Mouse (Mus musculus) gastrocnemius, postnatal 14 days (tissue): Measurements from ENCODE around the gene C1qtnf1. TPM values are rescaled to one million over a fixed set of nuclear protein-coding genes. Genes with fewer than 3 reads are reported as not detected.

Source experiments
- DNase-seq: peaks from one replicate; pipeline ENCODE4 v3.0.0; 2021; ENCODE audit warnings: mixed read lengths
- intact Hi-C: fragments of 180-260 bp; cut with DNase I; formaldehyde crosslinking; loops from one replicate; pipeline ENCODE4 v1.15.1; 2025; ENCODE audit warnings: low total_unique reads
- total RNA-seq, 2 experiments: library from RNA; stranded (reverse); gene quantifications; 2 replicates each; pipeline ENCODE4 v1.2.3; 2021

Gene C1qtnf1
- total RNA-seq, 2 experiments from 2014 or later, result 26.4 to 30.2 TPM

DNA sequence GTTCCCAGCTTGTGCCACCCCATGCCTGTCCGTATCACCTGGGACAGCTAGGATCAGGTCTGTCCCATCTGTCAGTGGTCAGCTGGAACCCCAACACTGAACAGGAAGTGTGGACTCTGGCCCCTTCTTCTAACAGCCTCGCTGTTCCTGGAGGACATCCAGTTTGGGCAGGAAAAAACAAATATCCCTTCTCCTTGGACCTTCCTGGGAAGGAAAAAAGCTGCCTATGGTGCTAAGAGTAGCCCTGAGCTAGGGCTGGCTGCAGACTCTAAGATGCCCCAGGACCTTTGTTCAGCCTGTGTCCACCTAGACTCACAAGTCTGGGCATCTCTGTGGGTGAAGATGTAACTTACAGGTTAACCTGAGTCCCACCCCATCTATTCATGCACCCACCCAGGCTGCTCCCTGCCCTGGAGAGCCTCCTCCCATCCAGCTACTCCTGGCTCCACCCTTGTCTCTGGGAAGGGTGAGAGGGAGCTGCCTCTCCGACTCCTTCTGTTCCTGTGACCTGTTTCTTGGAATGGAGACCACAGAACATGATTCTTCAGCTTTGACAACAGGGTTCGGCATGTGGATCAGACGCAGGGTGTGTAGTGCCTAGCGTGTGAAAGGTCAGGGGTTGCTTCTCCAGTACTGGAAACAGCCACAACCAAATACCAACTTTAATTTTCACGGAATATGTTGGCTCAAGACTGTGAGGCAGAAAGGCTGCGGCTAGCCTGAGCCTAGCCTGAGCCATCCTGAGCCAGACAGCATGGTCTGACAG is 1.1 kb downstream of the C1qtnf1 start:
- DNase-seq, result no peak
- intact Hi-C loops, result no loop called here

- no peak for DNase-seq
- intact Hi-C loops, result no loop called here
Observed at GRCm38 (mm10) chr11:118430291-118430885, 2.4 kb downstream of the C1qtnf1 start.

- peak; percentile 24 for DNase-seq
- intact Hi-C loops, result no loop called here
Observed at GRCm38 (mm10) chr11:118431100-118431948, 3.3 kb downstream of the C1qtnf1 start.

DNA sequence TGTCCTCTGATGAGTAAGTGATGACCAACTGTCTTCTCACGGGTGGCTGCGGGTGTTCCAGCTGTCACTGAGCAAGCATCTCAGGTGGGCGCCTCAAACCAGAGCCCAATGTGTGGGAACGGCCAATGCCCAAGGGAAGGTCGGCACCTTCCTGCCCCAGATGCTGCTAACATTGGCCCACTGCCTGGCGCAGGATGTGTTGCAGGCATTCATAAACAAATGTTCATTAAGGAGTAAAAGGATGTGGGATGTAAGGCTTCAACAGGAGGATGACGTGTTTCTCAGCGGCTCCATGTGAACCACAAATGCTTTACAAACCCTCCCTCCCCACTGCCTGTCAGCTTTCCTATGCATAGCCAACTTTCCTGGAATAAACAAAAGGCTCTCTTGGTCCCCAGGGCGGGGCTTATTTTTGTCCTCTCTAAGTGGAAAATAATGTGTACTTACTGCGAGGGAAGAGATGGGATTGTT is 5.4 kb downstream of the C1qtnf1 start:
- intact Hi-C loops, result no loop called here

GRCm38 (mm10) chr11:118434093-118434492 is 6.1 kb downstream of the C1qtnf1 start:
- no peak for DNase-seq
- intact Hi-C loops, result no loop called here

More for the DNA sequence above, 5.4 kb downstream of the C1qtnf1 start:
- DNase-seq, result no peak

DNA sequence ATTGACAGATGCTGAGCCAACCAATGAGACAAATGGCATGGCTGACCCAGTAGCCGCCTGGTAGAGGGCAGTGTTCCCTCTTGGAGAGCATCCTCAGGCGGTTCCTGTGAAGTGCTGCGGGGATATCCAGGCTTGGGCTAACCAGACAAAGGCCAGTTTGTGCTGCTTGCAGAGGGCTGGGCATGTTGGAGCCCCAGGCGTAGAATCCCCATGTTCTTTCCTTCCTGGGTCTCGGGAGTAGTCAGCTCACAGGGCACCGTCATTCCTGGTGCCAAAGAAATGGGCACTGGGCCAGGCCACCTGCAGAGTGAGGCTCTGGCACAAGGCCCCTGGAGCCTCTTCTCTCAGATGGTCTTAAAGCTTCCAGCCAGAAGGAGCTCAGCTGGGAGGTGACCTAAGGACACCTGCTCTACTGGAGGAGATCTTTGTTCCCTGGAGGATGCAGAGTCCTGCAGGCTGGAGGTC is 8.5 kb downstream of the C1qtnf1 start:
- DNase-seq, result peak; percentile 59
- intact Hi-C loops, result no loop called here

GRCm38 (mm10) chr11:118438665-118439414 is 10.8 kb downstream of the C1qtnf1 start:
- peak; percentile 30 for DNase-seq
- intact Hi-C loops, result no loop called here

DNA sequence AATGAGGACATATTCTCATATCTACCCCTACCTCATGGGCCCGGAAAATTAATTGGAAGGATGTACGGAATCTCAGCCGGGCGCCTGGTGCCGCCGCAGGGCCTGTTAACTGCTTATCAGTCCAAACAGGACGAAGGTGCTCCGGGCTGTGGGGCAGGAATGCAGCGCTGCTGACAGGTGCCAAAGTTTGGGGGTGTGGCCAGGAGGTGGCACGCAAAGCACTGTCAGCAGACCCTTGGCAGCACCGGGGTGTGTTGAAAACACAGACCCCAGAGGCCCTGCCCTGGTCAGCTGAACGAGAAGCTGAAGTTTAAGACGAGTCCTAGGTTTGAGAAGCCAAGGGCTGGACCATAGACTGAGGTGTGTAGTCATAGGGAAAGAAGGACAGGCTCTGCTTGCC is 14.7 kb downstream of the C1qtnf1 start:
- no peak for DNase-seq
- intact Hi-C loops, result no loop called here

GRCm38 (mm10) chr11:118443201-118443970 is 15.4 kb downstream of the C1qtnf1 start:
- intact Hi-C loops, result no loop called here

DNA sequence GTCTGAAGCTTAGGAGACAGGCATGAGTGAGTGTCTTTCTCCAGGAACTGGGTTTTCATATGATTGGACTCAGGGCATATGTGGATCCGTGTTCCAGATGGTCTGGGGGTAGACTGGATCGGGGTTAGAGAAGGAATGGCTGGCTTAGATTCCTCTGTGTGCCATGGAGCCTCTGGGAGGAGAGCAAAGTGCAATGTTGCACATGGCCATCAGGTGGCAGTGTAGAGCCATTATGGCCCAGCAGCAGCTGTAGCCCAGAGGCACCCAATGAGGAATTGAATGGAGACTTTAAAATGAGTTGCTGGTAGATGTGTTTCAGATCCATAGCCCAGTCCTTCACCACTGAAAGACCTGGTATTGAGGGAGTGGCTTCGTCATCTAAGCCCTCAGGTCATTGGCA is 17.8 kb downstream of the C1qtnf1 start:
- DNase-seq, result peak; percentile 64
- intact Hi-C loops, result loop anchor here (2.0 kb wide), 1 partner anchor 45 kb away; no protein-coding TSS in a partner anchor

More at GRCm38 (mm10) chr11:118443201-118443970, 15.4 kb downstream of the C1qtnf1 start:
- DNase-seq, result peak; percentile 79

- intact Hi-C loops, result no loop called here
- DNase-seq, result peak; percentile 50
Observed at GRCm38 (mm10) chr11:118447346-118447745, 19.3 kb downstream of the C1qtnf1 start.

DNA sequence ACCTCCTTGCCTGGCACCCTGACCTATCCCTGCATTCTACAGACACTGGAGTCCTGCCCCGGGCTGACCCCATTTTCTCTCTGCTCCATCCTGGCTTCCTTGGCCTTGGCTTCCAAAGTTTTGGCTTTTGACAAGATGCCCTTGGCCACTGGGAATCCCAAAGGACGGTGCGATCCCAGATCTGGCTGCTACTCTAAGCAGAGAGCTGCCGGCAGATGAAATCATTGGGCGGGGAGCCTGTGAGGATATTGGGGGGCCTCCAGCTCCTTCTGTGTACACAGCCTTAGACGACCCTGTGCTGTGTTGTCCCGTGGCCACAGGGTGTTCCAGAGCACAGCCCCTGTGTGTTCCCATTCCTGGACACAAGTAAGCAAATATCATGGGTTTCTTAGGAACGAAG is 20.4 kb downstream of the C1qtnf1 start:
- intact Hi-C loops, result no loop called here
- peak; percentile 86 for DNase-seq

GRCm38 (mm10) chr11:118451211-118451610 is 23.2 kb downstream of the C1qtnf1 start:
- DNase-seq, result peak; percentile 37
- intact Hi-C loops, result no loop called here

- DNase-seq, result peak; percentile 46
- intact Hi-C loops, result no loop called here
Observed at GRCm38 (mm10) chr11:118452955-118453354, 25.0 kb downstream of the C1qtnf1 start.

DNA sequence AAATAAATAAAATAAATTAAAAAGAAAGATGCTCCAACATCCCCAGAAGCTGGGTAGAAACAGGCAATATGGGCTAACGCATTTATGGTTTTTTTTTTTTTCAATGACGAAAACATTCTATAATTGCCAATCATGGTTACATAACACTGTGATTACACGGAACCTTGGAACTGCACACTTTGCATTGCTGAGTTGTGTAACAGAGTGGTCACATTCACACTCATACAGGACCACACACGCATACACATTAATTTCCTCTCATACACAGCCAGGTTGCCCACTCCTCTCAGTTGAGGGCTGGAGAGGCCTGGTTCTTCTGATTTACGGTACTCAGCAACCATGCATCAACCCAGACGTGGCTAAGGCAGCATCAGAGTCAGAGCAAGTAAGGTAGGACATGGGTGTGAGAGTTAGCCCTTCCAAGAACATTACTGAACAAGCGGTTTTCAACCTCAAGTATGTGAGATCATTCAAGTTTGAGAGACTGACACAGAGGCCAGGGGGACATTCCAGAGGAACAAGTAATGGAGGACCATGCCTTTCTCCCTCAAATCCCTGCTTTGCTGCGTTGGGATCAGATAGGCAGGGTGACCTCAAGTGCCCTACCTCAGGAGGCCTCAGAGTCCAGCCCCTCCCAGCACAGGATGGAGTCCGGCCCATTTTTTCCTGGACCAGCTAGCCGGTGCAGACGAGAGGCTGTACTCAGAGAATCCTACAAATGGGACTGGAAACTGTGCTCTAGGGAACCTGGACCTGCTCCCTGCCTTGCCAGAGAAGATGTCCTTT is 26.1 kb downstream of the C1qtnf1 start:
- intact Hi-C loops, result no loop called here
- peak; percentile 82 for DNase-seq

DNA sequence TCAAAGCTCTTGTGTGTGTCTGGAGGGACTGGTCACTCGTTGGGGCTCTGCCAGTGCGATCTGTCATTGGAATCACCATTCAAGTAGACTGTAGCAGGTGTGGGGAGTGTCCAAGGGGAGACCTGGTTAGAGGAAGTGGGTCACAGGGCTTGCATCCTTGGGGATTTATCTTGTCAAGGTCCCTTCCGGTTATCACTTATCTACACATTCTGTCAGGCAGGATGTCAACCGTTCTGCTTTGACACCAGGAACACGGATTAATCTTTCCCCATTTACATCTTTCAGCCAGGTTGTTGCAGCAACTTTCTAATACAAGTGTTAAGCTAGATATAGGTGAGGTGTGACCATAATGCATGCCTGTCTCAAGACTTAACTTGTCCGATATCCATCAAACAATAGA is 27.8 kb downstream of the C1qtnf1 start:
- intact Hi-C loops, result no loop called here
- no peak for DNase-seq

- intact Hi-C loops, result no loop called here
- DNase-seq, result peak; percentile 44
Observed at GRCm38 (mm10) chr11:118456937-118457336, 28.9 kb downstream of the C1qtnf1 start.

GRCm38 (mm10) chr11:118459051-118459450 is 31.0 kb downstream of the C1qtnf1 start:
- intact Hi-C loops, result no loop called here
- DNase-seq, result peak; percentile 69
